Mouse (Mus musculus) heart, embryonic 13.5 days (tissue): ENCODE data around the gene Nmur1. TPM values are rescaled to one million over a fixed set of nuclear protein-coding genes. Genes with fewer than 3 reads are reported as not detected.

ENCODE experiments used
- ATAC-seq: fragments of 200-750 bp; cut with Nextera tagmentation; 2 replicates; pipeline ENCODE4 v1.8.0; 2017; ENCODE audit warnings: moderate TSS enrichment; ENCODE audit not compliant: insufficient number of reproducible peaks, low FRiP score, low TSS enrichment; ENCODE audit errors: extremely low read depth
- H3K27ac ChIP-seq: fragments of 300-500 bp; sonication (generic); replicated peaks from 2 replicates; pipeline ENCODE4 v1.5.1; 2015; ENCODE audit warnings: moderate library complexity, mild to moderate bottlenecking, inconsistent platforms
- H3K27me3 ChIP-seq: fragments of 300-500 bp; sonication (generic); replicated peaks from 2 replicates; pipeline ENCODE4 v1.6.1; 2015; ENCODE audit warnings: mild to moderate bottlenecking, inconsistent platforms
- H3K36me3 ChIP-seq: fragments of 300-500 bp; sonication (generic); 2 replicates; pipeline ENCODE4 v1.6.1; 2015; ENCODE audit warnings: mild to moderate bottlenecking, inconsistent platforms
- H3K4me1 ChIP-seq: fragments of 300-500 bp; sonication (generic); 2 replicates; pipeline ENCODE4 v1.6.1; 2015; ENCODE audit warnings: inconsistent platforms
- H3K4me2 ChIP-seq: fragments of 300-500 bp; sonication (generic); 2 replicates; pipeline ENCODE4 v1.6.1; 2015; ENCODE audit warnings: inconsistent platforms, mild to moderate bottlenecking, moderate library complexity
- H3K4me3 ChIP-seq: fragments of 300-500 bp; sonication (generic); 2 replicates; pipeline ENCODE4 v1.5.1; 2015; ENCODE audit warnings: moderate library complexity, mild to moderate bottlenecking, inconsistent platforms
- H3K9ac ChIP-seq: fragments of 300-500 bp; sonication (generic); 2 replicates; pipeline ENCODE4 v1.6.1; 2015; ENCODE audit warnings: inconsistent platforms, mild to moderate bottlenecking, moderate library complexity
- H3K9me3 ChIP-seq: fragments of 300-500 bp; sonication (generic); 2 replicates; pipeline ENCODE4 v1.6.1; 2016; ENCODE audit warnings: inconsistent platforms
- WGBS: fragments of 180-500 bp; shearing (Covaris S2); methylation state at CpG from one replicate; pipeline ENCODE4 v1.1.7; 2015; ENCODE audit warnings: mixed read lengths; 5-methylcytosine and 5-hydroxymethylcytosine counted together
- polyA plus RNA-seq: library from polyadenylated mRNA; unstranded; fragments of >200 nt; fragmentation: Nextera tagmentation; extraction: Ambion mirVana; gene quantifications from 2 replicates; pipeline ENCODE4 v1.2.1, GENCODE M21; 2015

Gene Nmur1
- polyA plus RNA-seq, 1 experiment from 2014 or later: not detected

DNA sequence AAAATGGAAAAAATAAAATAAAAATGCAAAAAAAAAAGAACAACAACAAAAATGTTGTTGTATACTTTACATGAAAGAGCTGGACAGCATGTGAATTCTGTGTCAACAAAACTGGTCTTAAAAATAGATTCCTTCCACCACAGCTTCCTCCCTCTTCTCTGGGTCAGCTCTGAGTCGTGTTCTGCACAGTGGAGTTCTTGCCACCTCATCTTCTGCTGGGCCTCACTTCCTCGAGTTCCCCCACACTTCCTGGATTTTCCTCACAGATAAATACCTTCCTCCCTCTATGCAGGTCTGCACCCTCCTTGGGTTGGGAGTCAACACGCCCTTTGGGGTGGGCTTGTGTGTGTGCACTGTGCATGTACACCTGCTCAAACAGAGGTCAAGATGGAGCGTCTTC, 19.7 kb downstream of the Nmur1 start:
- 51% methylated on average over 4 of the region's 4 CpGs for WGBS
- Histone ChIP-seq H3K9me3 (no peaks in the 10 kb centered on the region), H3K9ac (no peak overlapping the region), H3K4me1 (peaks cover 9% of the 10 kb centered on the region), H3K27me3 (no peaks in the 10 kb centered on the region), H3K4me3 (no peak overlapping the region), H3K4me2 (no peak overlapping the region), H3K27ac (no peak overlapping the region), H3K36me3 (no peaks in the 10 kb centered on the region)
- ATAC-seq: no peak; the same call in 1 of the 2 replicates

DNA sequence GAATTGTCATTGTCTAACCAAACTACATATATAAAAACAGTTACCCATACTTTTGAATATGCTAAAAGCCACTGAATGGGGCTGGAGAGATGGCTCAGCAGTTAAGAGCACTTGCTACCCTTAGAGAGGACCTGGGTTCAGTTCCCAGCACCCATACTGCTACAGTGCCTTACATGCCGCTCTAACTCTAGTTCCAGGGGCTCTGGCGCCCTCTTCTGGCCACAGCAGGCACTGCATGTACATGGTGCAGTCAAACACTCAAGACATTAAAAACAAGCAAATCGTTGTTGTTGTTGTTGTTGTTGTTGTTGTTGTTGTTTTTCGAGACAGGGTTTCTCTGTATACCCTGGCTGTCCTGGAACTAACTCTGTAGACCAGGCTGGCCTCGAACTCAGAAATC, 21.2 kb downstream of the Nmur1 start:
- WGBS: 52% methylated on average over 5 of the region's 5 CpGs
- Histone ChIP-seq H3K27ac (no peak overlapping the region), H3K27me3 (no peaks in the 10 kb centered on the region), H3K4me2 (no peak overlapping the region), H3K9ac (no peak overlapping the region), H3K9me3 (no peaks in the 10 kb centered on the region), H3K4me3 (no peak overlapping the region), H3K36me3 (no peaks in the 10 kb centered on the region), H3K4me1 (peaks cover 17% of the 10 kb centered on the region)
- ATAC-seq: no peak

DNA sequence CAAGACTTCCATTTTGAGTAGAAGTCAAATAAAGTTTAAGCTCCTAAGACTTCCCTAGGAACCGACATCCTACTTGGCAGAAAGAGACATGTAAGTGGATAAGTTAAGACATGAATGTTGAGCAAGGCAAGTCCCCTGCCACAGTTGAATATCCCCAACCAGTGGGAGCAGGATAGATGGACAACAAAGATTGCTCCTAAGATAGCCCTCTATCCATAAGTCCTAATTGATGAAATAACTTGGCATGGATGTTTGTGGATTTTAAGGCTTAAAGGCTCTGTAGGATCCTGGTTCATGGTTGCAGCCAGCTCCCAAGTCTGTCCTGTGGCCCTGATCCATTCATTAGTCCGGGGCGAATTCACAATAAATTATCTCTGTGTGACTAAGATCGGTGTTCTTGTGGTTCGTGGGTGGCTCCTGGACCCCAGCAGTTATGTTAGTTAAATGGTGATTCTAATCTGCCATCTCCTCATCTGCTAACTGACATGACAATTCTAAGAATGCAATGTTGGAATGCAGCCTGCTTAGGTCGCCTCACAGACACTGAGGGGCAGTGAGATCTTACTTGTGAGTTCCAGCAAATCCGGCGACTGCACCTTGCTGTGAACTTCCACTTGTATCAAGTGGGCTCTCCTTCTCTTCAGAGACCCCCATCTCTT, 25.8 kb downstream of the Nmur1 start:
- Histone ChIP-seq H3K36me3 (no peaks in the 10 kb centered on the region), H3K9me3 (no peaks in the 10 kb centered on the region), H3K4me3 (no peak overlapping the region), H3K4me2 (no peak overlapping the region), H3K4me1 (peaks cover 10% of the 10 kb centered on the region), H3K27ac (no peak overlapping the region), H3K27me3 (no peaks in the 10 kb centered on the region), H3K9ac (0 out of 2 replicates have a peak overlapping the region, but pooled peaks have one; percentile 37)
- ATAC-seq: no peak
- 50% methylated on average over 8 of the region's 8 CpGs for WGBS

DNA sequence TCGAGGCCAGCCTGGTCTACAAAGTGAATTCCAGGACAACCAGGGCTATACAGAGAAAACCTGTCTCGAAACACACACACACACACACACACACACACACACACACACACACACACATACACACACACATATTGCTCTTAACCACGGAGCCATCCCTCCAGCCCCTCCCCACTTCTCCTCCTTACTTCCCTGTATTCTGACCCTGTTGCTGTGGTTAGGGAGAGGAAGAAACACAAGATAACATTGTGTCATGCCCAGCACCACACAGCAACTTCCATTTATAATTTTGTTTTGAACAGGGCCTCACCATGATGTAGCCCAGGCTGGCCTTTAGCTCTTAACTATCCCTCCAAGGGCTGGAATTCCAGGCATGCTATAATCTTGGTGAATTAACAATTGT, 26.7 kb downstream of the Nmur1 start:
- 88% methylated on average over 3 of the region's 3 CpGs for WGBS
- H3K9me3 ChIP-seq: no peaks in the 10 kb centered on the region
- H3K4me1 ChIP-seq: peaks cover 10% of the 10 kb centered on the region
- no peaks in the 10 kb centered on the region for H3K36me3 ChIP-seq
- H3K4me3 ChIP-seq: no peak overlapping the region
- no peak overlapping the region for H3K9ac ChIP-seq
- H3K4me2 ChIP-seq: no peak overlapping the region
- H3K27ac ChIP-seq: no peak overlapping the region
- no peak for ATAC-seq
- no peaks in the 10 kb centered on the region for H3K27me3 ChIP-seq

DNA sequence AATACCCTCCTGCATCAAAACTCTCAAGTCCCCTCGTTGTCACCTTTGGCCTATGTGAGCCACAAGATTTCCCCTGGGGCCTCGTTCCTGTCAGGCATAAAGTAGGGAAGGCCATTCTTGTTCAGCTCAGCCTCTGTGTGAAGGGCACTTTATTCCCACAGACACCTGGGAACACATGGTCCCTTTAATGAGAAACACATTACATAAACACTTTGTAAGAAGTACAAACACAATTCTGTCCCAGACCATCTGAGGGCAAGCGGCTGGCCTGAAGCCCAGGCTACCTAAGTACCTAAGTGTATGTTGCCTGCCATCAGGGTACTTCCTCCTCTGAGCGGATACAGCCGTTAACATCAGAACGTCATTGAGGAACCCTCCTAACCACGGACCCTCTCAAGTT, 27.8 kb downstream of the Nmur1 start:
- no peak overlapping the region for H3K9ac ChIP-seq
- WGBS: 55% methylated on average over 7 of the region's 7 CpGs
- H3K4me2 ChIP-seq: no peak overlapping the region
- no peak for ATAC-seq
- H3K4me3 ChIP-seq: no peak overlapping the region
- H3K9me3 ChIP-seq: no peaks in the 10 kb centered on the region
- H3K36me3 ChIP-seq: no peaks in the 10 kb centered on the region
- no peak overlapping the region for H3K27ac ChIP-seq
- no peaks in the 10 kb centered on the region for H3K27me3 ChIP-seq
- H3K4me1 ChIP-seq: peaks cover 9% of the 10 kb centered on the region

DNA sequence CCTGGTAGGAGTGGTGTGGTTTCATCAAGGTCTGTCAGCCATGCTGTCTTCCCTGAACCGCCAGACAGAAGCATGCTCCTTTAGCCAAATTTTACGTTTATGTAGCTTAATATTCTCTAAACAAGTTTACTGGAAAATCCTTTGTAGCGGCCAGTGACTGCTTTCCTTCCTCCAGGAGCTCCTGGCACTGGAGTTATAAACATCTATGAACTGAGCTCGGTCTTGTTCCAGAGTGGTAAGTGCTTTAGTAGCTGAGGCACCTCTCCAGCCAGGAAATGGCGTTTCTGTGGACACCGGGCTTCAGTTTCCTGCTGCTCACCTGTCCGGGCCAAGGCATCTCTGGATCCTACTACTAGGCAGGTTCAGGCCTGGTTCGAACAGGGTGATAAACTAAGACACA, 28.4 kb downstream of the Nmur1 start:
- H3K4me1 ChIP-seq: peaks cover 8% of the 10 kb centered on the region
- no peak overlapping the region for H3K4me2 ChIP-seq
- H3K9ac ChIP-seq: no peak overlapping the region
- no peak for ATAC-seq
- WGBS: 73% methylated on average over 8 of the region's 8 CpGs
- no peaks in the 10 kb centered on the region for H3K36me3 ChIP-seq
- no peaks in the 10 kb centered on the region for H3K27me3 ChIP-seq
- no peak overlapping the region for H3K27ac ChIP-seq
- no peaks in the 10 kb centered on the region for H3K9me3 ChIP-seq
- no peak overlapping the region for H3K4me3 ChIP-seq

DNA sequence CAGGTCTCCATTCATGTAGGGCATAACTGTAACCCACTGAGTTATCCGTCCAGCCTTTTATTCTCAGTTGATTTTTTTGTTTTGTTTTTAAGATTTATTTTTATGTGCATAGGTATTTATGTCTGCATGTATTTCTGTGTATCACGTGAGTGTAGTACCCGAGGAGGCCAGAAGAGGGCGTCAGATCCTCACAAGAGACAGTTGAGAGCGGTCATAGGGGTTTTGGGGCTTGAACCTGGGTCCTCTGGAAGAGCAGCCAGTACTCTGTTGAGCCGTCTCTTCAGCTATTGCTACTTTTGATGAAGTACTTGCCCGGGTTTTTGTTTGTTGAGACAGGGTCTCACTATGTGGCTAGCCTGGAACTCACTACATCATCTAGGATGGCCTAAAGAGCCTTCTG, 30.1 kb downstream of the Nmur1 start:
- Histone ChIP-seq H3K4me1 (peaks cover 7% of the 10 kb centered on the region), H3K27me3 (no peaks in the 10 kb centered on the region), H3K4me3 (no peak overlapping the region), H3K9me3 (no peaks in the 10 kb centered on the region), H3K4me2 (no peak overlapping the region), H3K36me3 (no peaks in the 10 kb centered on the region), H3K27ac (no peak overlapping the region), H3K9ac (no peak overlapping the region)
- no peak for ATAC-seq
- 71% methylated on average over 7 of the region's 7 CpGs for WGBS

DNA sequence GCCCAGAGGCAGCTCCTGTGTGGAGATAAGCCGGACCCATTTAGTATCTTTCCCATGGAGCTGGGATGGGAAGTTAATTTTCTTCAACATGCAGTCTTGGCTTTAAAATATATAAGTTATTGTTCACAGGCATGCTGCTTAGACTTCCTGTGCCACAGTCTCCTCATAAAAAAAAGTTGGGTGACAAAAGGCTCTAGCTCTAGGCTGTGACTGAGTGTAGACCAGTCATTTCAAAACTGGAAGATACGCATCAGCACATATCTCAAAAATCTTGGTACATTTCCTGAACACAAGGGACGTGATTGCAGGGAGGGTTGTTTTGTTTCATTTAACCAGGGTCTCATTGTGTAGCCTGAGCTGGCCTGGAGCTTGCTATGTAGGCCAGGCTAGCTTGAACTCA, 31.8 kb downstream of the Nmur1 start:
- Histone ChIP-seq H3K4me2 (no peak overlapping the region), H3K27me3 (no peaks in the 10 kb centered on the region; the same call in 1 of the 2 replicates), H3K36me3 (no peaks in the 10 kb centered on the region), H3K27ac (no peak overlapping the region), H3K4me3 (no peak overlapping the region), H3K9me3 (no peaks in the 10 kb centered on the region), H3K9ac (no peak overlapping the region), H3K4me1 (no peaks in the 10 kb centered on the region)
- 76% methylated on average over 3 of the region's 3 CpGs for WGBS
- no peak for ATAC-seq

DNA sequence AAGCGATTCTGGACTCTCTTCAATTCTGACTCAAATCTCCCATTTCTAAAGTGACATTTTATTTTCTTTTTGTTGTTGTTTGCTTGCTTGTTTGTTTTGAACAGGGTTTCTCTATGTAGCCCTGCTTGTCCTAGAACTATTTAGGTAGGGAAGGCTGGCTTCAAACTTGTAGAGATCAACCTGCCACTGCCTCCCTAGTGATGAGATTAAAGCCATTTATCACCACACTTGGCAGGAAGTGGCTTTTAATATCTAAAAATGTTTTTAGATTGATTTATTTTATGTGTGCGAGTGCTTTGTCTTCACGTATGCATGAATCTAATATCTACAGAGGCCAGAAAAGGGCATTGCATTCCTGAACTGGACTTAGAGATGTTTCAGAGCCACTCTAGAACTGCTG, 32.8 kb downstream of the Nmur1 start:
- Histone ChIP-seq H3K36me3 (no peaks in the 10 kb centered on the region), H3K27me3 (peaks cover 4% of the 10 kb centered on the region; the same call in 1 of the 2 replicates), H3K9ac (no peak overlapping the region), H3K4me3 (no peak overlapping the region), H3K27ac (no peak overlapping the region), H3K4me1 (0 out of 2 replicates have a peak, but pooled peaks cover 3% of the 10 kb centered on the region), H3K4me2 (no peak overlapping the region), H3K9me3 (no peaks in the 10 kb centered on the region)
- WGBS: 63% methylated on average over 3 of the region's 3 CpGs
- no peak for ATAC-seq

DNA sequence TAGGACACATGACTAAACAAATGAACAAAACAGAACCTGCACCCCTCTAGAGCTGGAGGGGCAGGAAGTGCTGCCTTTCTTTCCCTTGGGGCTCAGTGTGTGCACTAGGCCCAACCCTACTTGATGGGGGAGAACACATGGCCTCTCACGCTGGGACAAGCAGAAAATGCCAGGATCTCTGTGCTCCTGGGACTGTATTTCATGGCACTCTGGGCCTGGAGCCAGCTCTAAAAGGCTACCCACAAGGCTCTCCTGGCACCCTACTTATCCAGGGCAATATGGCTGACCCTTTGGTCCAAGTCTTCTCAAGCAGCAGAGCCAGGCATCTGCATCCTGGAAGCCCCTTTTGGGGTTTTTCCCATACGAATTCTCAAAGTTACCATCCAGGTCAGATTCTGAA, 34.6 kb downstream of the Nmur1 start:
- H3K27me3 ChIP-seq: peaks cover 4% of the 10 kb centered on the region; the same call in 1 of the 2 replicates
- no peak; the same call in 1 of the 2 replicates for ATAC-seq
- H3K9me3 ChIP-seq: no peaks in the 10 kb centered on the region
- H3K4me3 ChIP-seq: no peak overlapping the region
- H3K9ac ChIP-seq: no peak overlapping the region
- H3K4me2 ChIP-seq: no peak overlapping the region
- H3K36me3 ChIP-seq: no peaks in the 10 kb centered on the region
- WGBS: 74% methylated on average over 2 of the region's 2 CpGs
- no peak overlapping the region for H3K27ac ChIP-seq
- H3K4me1 ChIP-seq: 0 out of 2 replicates have a peak, but pooled peaks cover 3% of the 10 kb centered on the region

DNA sequence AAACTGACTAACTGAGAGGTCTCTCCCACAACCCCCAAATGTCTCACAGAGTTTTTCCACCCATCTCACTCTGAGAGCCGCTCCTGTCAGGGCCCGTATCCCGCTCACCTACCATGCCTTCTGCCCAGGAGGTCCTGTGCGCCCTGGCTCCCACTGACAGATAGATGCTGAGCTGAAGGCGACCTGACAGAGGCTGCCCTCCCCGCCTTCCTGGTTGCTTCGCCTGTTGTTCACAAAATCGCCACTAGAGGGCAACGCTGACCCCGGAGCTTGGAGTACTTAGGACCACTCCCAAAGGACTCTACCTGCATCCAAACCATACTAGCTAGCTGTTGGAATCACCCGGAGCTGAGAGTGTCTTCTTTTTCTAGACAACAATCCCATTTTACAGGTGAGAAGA, 36.8 kb downstream of the Nmur1 start:
- Histone ChIP-seq H3K9me3 (no peaks in the 10 kb centered on the region), H3K27me3 (peaks cover 4% of the 10 kb centered on the region), H3K9ac (no peak overlapping the region), H3K36me3 (no peaks in the 10 kb centered on the region), H3K4me1 (0 out of 2 replicates have a peak, but pooled peaks cover 3% of the 10 kb centered on the region), H3K4me3 (no peak overlapping the region), H3K27ac (no peak overlapping the region), H3K4me2 (no peak overlapping the region)
- 3% methylated on average over 11 of the region's 11 CpGs for WGBS
- no peak for ATAC-seq

DNA sequence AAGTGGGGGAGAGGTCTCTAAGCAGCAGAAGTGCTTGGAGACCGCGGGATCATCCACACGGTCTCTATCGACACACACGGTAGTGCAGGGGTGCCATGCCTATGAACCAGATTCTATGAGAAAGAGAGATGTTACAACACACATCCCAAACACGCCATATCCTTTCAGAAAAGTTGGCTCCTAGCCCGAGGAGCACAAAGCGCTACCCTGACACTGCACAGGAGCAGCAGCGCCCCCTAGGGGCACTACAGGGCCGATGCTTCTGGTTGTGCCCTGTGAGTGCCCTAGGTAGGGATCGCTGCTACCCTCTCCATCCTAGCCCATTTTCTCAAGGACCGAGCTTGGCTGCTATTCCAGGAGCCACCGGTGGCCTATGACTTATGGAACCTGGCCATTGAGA, 45.0 kb downstream of the Nmur1 start:
- Histone ChIP-seq H3K4me1 (peaks cover 42% of the 10 kb centered on the region), H3K27me3 (no peaks in the 10 kb centered on the region), H3K4me2 (peak overlapping the region; percentile 44), H3K4me3 (0 out of 2 replicates have a peak overlapping the region, but pooled peaks have one; percentile 8), H3K27ac (no peak overlapping the region), H3K9ac (no peak overlapping the region), H3K36me3 (no peaks in the 10 kb centered on the region), H3K9me3 (no peaks in the 10 kb centered on the region)
- WGBS: 20% methylated on average over 13 of the region's 13 CpGs
- no peak for ATAC-seq
